Mouse (Mus musculus) cerebellum, postnatal 36 days (tissue): ENCODE measurements around the gene Zfp619.
"Not testable (repeated sequence)": the region's sequence is repeated elsewhere in the genome, so short reads cannot be mapped to it uniquely, and the experiment has no call there.

ENCODE experiments used
- DNase-seq, 2 experiments: peaks; one replicate each; pipeline ENCODE4 v3.0.0; 2021 to 2022; ENCODE audit warnings: mixed read lengths in 2 of 2

Zfp619 gene

GRCm38 (mm10) chr7:39589044-39589443 lies 71.5 kb downstream of the Zfp619 start:
- DNase-seq = not testable (repeated sequence)
